Mouse (Mus musculus) E14TG2a.4 (cell line): ENCODE data around the gene Stac2.

ENCODE experiments used
- CTCF ChIP-seq: conservative IDR thresholded peaks from 2 replicates; pipeline ENCODE4 v1.5.1; 2014; ENCODE audit warnings: low read length
- POU5F1 ChIP-seq: IDR thresholded peaks from 2 replicates; pipeline ENCODE4 v1.6.1; 2014; ENCODE audit warnings: low read length, borderline replicate concordance

DNA sequence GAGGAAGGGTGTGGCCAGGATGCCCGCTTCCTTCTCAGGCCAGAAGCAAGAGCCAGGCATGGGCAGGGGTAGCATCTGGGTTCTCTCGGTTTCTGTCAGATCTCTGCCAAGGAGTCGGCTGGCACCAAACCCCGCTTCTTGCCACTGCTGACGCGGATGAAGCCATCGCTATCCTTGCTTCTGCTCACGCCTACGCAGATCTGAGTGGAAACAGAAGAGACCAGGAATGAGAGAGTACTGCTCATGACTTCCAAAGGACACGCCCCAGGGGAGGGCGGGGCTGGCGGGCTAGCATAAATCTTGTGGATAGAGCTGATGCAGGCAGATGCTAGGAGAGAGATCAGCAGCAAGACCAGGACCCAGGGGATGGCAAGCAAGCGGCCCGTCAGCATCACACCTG, 15.4 kb downstream of the Stac2 start:
- no peak for TF ChIP-seq CTCF
- no peak for TF ChIP-seq POU5F1
